Mouse (Mus musculus) ES-Bruce4 (cell line): ENCODE results near the gene Upp2.

Source experiments
- CTCF ChIP-seq: IDR thresholded peaks from one replicate; pipeline ENCODE4 v1.8.1; 2011; ENCODE audit warnings: low read depth, low read length
- POLR2A ChIP-seq: IDR thresholded peaks from one replicate; pipeline ENCODE4 v1.8.1; 2011; ENCODE audit warnings: low read length; ENCODE audit not compliant: insufficient read depth

DNA sequence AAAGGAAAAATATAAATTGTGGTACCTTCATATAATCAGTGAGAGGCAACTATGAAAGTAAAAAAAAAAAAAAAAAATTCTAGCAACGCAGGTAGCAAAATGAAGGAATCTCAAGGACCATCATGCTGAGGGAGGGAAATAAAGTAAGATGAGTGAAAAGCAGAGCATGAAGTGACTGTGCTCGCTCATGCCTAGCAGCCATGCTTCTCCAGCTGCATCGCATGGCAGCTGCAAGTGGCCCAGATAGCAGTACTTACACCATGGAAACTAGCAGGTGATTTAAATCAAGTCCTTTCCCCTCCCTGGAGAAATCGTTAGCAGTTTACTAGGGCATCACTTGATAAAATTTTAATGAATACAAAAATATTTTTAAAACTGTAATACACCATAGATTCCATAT lies 34.3 kb downstream of the Upp2 start:
- TF ChIP-seq POLR2A (no peak), CTCF (no peak)
